Mouse (Mus musculus) heart, embryonic 13.5 days (tissue): ENCODE measurements around the gene Glrb. TPM values are rescaled to one million over a fixed set of nuclear protein-coding genes. Genes with fewer than 3 reads are reported as not detected.

Source experiments
- ATAC-seq: fragments of 200-750 bp; cut with Nextera tagmentation; 2 replicates; pipeline ENCODE4 v1.8.0; 2017; ENCODE audit warnings: moderate TSS enrichment; ENCODE audit not compliant: insufficient number of reproducible peaks, low FRiP score, low TSS enrichment; ENCODE audit errors: extremely low read depth
- H3K27ac ChIP-seq: fragments of 300-500 bp; sonication (generic); replicated peaks from 2 replicates; pipeline ENCODE4 v1.5.1; 2015; ENCODE audit warnings: moderate library complexity, mild to moderate bottlenecking, inconsistent platforms
- H3K27me3 ChIP-seq: fragments of 300-500 bp; sonication (generic); replicated peaks from 2 replicates; pipeline ENCODE4 v1.6.1; 2015; ENCODE audit warnings: mild to moderate bottlenecking, inconsistent platforms
- H3K36me3 ChIP-seq: fragments of 300-500 bp; sonication (generic); 2 replicates; pipeline ENCODE4 v1.6.1; 2015; ENCODE audit warnings: mild to moderate bottlenecking, inconsistent platforms
- H3K4me1 ChIP-seq: fragments of 300-500 bp; sonication (generic); 2 replicates; pipeline ENCODE4 v1.6.1; 2015; ENCODE audit warnings: inconsistent platforms
- H3K4me2 ChIP-seq: fragments of 300-500 bp; sonication (generic); 2 replicates; pipeline ENCODE4 v1.6.1; 2015; ENCODE audit warnings: inconsistent platforms, mild to moderate bottlenecking, moderate library complexity
- H3K4me3 ChIP-seq: fragments of 300-500 bp; sonication (generic); 2 replicates; pipeline ENCODE4 v1.5.1; 2015; ENCODE audit warnings: moderate library complexity, mild to moderate bottlenecking, inconsistent platforms
- H3K9ac ChIP-seq: fragments of 300-500 bp; sonication (generic); 2 replicates; pipeline ENCODE4 v1.6.1; 2015; ENCODE audit warnings: inconsistent platforms, mild to moderate bottlenecking, moderate library complexity
- H3K9me3 ChIP-seq: fragments of 300-500 bp; sonication (generic); 2 replicates; pipeline ENCODE4 v1.6.1; 2016; ENCODE audit warnings: inconsistent platforms
- WGBS: fragments of 180-500 bp; shearing (Covaris S2); methylation state at CpG from one replicate; pipeline ENCODE4 v1.1.7; 2015; ENCODE audit warnings: mixed read lengths; 5-methylcytosine and 5-hydroxymethylcytosine counted together
- polyA plus RNA-seq: library from polyadenylated mRNA; unstranded; fragments of >200 nt; fragmentation: Nextera tagmentation; extraction: Ambion mirVana; gene quantifications from 2 replicates; pipeline ENCODE4 v1.2.1, GENCODE M21; 2015

The Glrb gene
- polyA plus RNA-seq, 1 experiment from 2014 or later, result 3.6 TPM

- Histone ChIP-seq H3K27ac (no peak overlapping the region), H3K27me3 (peaks cover 26% of the 10 kb centered on the region), H3K4me3 (no peak overlapping the region), H3K9me3 (no peaks in the 10 kb centered on the region), H3K9ac (no peak overlapping the region), H3K4me2 (no peak overlapping the region), H3K36me3 (no peaks in the 10 kb centered on the region), H3K4me1 (peaks cover 11% of the 10 kb centered on the region)
- ATAC-seq, result no peak
Observed at GRCm38 (mm10) chr3:80796764-80797163, 116.7 kb downstream of the Glrb start.

- no peaks in the 10 kb centered on the region for H3K9me3 ChIP-seq
- H3K27ac ChIP-seq, result no peak overlapping the region
- no peak overlapping the region for H3K4me2 ChIP-seq
- H3K4me3 ChIP-seq, result no peak overlapping the region
- peaks cover 2% of the 10 kb centered on the region for H3K4me1 ChIP-seq
- H3K9ac ChIP-seq, result no peak overlapping the region
- no peak for ATAC-seq
- peaks cover 11% of the 10 kb centered on the region for H3K27me3 ChIP-seq
- H3K36me3 ChIP-seq, result no peaks in the 10 kb centered on the region
- WGBS, result 72% methylated on average over 2 of the region's 2 CpGs
Observed at GRCm38 (mm10) chr3:80795284-80795683, 118.2 kb downstream of the Glrb start.

Other genes starting within 250 kb of the Glrb start
- 0.59 and 1.6 TPM in 2 replicates for gene Gria2, start 110.8 kb downstream of the Glrb start, polyA plus RNA-seq
- 4.5 and 5.0 TPM in 2 replicates for gene Pdgfc, start 122.8 kb upstream of the Glrb start, polyA plus RNA-seq